Mouse (Mus musculus) ovary, adult 18-20 months (tissue): ENCODE data around the gene Ptar1.

Source experiments
- DNase-seq: peaks from one replicate; pipeline ENCODE4 v3.0.0; 2022; ENCODE audit warnings: low spot score, mixed read lengths

Ptar1 gene

GRCm38 (mm10) chr19:23758554-23759321 is 71.5 kb downstream of the Ptar1 start, which contains the start of gene Apba1:
TSS of gene Apba1 (plus strand) at chr19:23758887.
- DNase-seq = peak; percentile 33

DNA sequence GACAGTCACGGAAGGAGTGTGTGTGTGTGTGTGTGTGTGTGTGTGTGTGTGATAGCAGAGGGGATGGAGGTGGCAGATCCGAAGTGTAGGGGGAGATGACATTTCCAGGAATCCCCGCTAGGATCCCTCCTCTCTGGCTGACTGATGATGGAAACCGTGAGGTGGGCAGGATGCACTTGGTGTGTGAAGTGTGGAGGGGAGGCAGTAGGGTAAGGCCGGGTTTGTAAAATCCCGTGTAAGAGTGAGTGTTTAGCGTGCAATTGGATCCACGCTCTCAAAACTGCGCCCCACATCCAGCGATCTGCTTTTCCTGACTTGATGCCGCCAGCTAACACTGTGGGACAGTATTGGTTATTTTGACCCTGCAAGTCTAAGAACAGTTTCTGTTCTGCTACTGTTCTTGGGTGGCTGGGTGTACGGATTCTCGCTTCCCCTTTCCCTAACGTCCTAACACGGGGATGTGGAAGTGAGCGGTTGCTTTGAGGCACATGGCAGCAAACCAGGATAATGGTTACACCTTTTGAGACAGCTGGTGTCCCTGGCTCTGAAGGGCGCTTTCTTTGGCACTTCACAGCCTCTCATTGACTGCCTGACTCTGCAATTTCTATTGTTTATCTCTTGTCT is 72.2 kb downstream of the Ptar1 start:
- DNase-seq = no peak

DNA sequence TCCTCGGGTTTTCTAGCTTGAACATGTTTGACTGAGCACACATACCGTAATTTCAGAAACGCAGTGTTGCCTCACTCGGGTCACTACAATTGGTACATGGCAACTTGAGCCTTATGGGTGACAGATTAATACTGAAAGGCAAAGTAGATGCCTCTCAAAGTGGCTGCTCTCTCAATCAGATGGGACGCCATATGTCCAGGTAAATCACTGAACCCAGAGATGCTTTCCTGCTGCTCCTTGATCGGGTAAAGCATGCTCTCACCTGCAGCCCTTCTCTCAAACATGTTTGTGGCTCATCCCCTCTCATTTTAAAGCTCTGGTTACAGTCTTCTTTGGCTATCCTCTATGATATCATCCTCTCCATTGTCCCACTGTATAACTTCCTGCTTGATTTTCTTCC is 76.1 kb downstream of the Ptar1 start:
- no peak for DNase-seq

GRCm38 (mm10) chr19:23764051-23764450 is 76.8 kb downstream of the Ptar1 start:
- no peak for DNase-seq

DNA sequence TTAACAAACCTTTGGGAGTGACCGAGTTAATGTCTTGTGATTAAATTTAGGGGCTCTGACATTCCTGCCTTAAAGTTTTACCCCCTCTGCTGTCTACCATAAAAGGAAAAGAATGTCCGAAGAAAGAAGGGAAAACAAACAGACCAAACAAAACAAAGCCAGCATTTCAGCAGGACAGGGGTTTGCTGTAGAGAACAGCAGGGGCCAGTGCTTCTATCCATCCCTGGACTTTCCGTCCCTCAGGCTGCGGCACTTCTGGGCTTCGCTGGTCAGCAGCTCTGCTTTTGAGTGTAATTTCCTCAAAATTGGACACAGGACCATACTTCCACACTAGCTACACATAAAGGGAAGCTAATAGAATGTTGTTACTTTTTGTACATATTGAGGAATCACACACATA is 81.6 kb downstream of the Ptar1 start:
- DNase-seq = no peak

GRCm38 (mm10) chr19:23770494-23771423 is 83.5 kb downstream of the Ptar1 start:
- no peak for DNase-seq

GRCm38 (mm10) chr19:23771971-23772370 is 84.7 kb downstream of the Ptar1 start:
- no peak for DNase-seq

- DNase-seq = no peak
Measured at GRCm38 (mm10) chr19:23775356-23775755, 88.1 kb downstream of the Ptar1 start.

DNA sequence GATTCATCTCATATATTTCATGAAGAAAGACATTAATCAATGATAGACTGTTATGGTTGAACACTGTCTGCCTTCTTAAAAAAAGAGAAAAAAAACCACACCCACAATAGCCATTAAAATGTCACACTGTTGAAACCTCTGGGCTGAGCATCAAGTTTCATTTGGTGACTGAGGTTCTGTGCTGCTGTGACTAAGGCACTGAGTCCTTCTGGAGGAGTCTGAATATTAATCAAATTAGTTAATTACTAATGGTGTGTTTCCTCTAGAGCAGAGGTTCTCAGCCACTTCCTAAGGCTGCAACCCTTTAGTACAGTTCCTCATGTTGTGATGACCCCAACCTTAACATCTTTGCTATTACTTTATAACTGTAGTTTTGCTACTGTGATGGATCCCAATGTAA is 91.9 kb downstream of the Ptar1 start:
- DNase-seq = no peak

GRCm38 (mm10) chr19:23780105-23780504 is 92.9 kb downstream of the Ptar1 start:
- no peak for DNase-seq
